Mouse (Mus musculus): ENCODE data around the gene Fam47c. TPM values are rescaled to one million over a fixed set of nuclear protein-coding genes. Genes with fewer than 3 reads are reported as not detected.

Gene Fam47c
- total RNA-seq (2023), result not detected

DNA sequence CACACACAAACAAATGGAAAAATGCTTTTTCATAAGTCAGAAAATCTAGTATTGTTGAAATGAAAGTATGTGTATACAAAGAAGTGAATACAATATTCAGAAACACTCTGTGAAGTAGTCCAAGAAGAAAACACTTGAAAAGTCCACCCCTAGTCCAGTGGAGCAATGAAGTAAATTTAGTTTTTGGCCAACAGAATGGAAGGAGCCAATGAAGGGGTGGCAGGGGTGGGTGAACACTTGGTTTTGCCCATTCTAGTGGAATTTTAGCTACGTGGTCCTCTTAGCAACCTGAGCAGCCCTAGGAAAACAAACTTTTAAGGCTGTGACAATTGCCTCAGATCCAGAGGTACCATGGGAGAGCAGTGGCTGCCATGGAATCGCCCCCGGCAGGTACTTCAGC lies at the start of gene Fam47c:
Gene Fam47c (plus strand): TSS at position 301 of the 400 bp plus-strand sequence.

Other genes starting within 250 kb of the Fam47c start
- gene Prrg1, start 153.9 kb upstream of the Fam47c start, total RNA-seq (2023), result 8.4 TPM

Data from CD4-positive naive resting alpha-beta T cell, adult 57 days (primary cell).